Mouse (Mus musculus): Measurements from ENCODE around the gene Arhgap10. TPM values are rescaled to one million over a fixed set of nuclear protein-coding genes. Genes with fewer than 3 reads are reported as not detected.
A peak's percentile ranks its signal among the peaks of the same experiment; 100 is the strongest.

Arhgap10 gene
- total RNA-seq, 2 experiments from 2014 or later: 48.3 to 52.2 TPM

GRCm38 (mm10) chr8:77518201-77519115, 705 bp upstream of the Arhgap10 start:
- no peak for DNase-seq
- intact Hi-C loops (cut with DNase I): loop anchor here (5.0 kb wide), 1 partner anchor 36 kb away; no protein-coding TSS in a partner anchor

- DNase-seq: no peak
- intact Hi-C loops (cut with DNase I): loop anchor here (5.0 kb wide), 1 partner anchor 35 kb away; no protein-coding TSS in a partner anchor
These were observed 908 bp downstream of the Arhgap10 start for GRCm38 (mm10) chr8:77516845-77517244.

- intact Hi-C loops (cut with DNase I): loop anchor here (5.0 kb wide), 1 partner anchor 33 kb away; no protein-coding TSS in a partner anchor
These were observed 2.0 kb downstream of the Arhgap10 start for GRCm38 (mm10) chr8:77515786-77516185.

GRCm38 (mm10) chr8:77515201-77515600, 2.6 kb downstream of the Arhgap10 start:
- no peak for DNase-seq
- intact Hi-C loops (cut with DNase I): loop anchor here (5.0 kb wide), 1 partner anchor 33 kb away; no protein-coding TSS in a partner anchor

More at GRCm38 (mm10) chr8:77515786-77516185, 2.0 kb downstream of the Arhgap10 start:
- DNase-seq: no peak

GRCm38 (mm10) chr8:77511750-77512493, 5.8 kb downstream of the Arhgap10 start:
- intact Hi-C loops (cut with DNase I): no loop called here
- no peak for DNase-seq

- intact Hi-C loops (cut with DNase I): no loop called here
- no peak for DNase-seq
These were observed 7.3 kb downstream of the Arhgap10 start for GRCm38 (mm10) chr8:77510426-77510825.

- intact Hi-C loops (cut with DNase I): no loop called here
- DNase-seq: no peak
These were observed 8.7 kb downstream of the Arhgap10 start for GRCm38 (mm10) chr8:77509044-77509443.

GRCm38 (mm10) chr8:77507510-77508035, 10.2 kb downstream of the Arhgap10 start:
- no peak for DNase-seq
- intact Hi-C loops (cut with DNase I): no loop called here

- intact Hi-C loops (cut with DNase I): no loop called here
- no peak for DNase-seq
These were observed 11.2 kb downstream of the Arhgap10 start for GRCm38 (mm10) chr8:77506539-77506938.

GRCm38 (mm10) chr8:77502547-77502946, 15.2 kb downstream of the Arhgap10 start:
- no peak for DNase-seq
- intact Hi-C loops (cut with DNase I): no loop called here

GRCm38 (mm10) chr8:77501131-77501530, 16.6 kb downstream of the Arhgap10 start:
- no peak for DNase-seq
- intact Hi-C loops (cut with DNase I): no loop called here

GRCm38 (mm10) chr8:77500264-77500663, 17.5 kb downstream of the Arhgap10 start:
- DNase-seq: no peak
- intact Hi-C loops (cut with DNase I): no loop called here

- DNase-seq: no peak
- intact Hi-C loops (cut with DNase I): no loop called here
These were observed 20.3 kb downstream of the Arhgap10 start for GRCm38 (mm10) chr8:77497442-77497841.

GRCm38 (mm10) chr8:77496253-77496652, 21.5 kb downstream of the Arhgap10 start:
- no peak for DNase-seq
- intact Hi-C loops (cut with DNase I): no loop called here

- intact Hi-C loops (cut with DNase I): no loop called here
- DNase-seq: no peak
These were observed 23.1 kb downstream of the Arhgap10 start for GRCm38 (mm10) chr8:77494376-77495328.

GRCm38 (mm10) chr8:77492356-77493058, 25.2 kb downstream of the Arhgap10 start:
- no peak for DNase-seq
- intact Hi-C loops (cut with DNase I): no loop called here

- intact Hi-C loops (cut with DNase I): no loop called here
- DNase-seq: no peak
These were observed 26.4 kb downstream of the Arhgap10 start for GRCm38 (mm10) chr8:77491231-77491923.

GRCm38 (mm10) chr8:77490095-77490781, 27.5 kb downstream of the Arhgap10 start:
- DNase-seq: peak in 1 of 2 experiments; percentile 48
- intact Hi-C loops (cut with DNase I): no loop called here
